Mouse (Mus musculus): ENCODE data around the gene Igsf9b.

DNA sequence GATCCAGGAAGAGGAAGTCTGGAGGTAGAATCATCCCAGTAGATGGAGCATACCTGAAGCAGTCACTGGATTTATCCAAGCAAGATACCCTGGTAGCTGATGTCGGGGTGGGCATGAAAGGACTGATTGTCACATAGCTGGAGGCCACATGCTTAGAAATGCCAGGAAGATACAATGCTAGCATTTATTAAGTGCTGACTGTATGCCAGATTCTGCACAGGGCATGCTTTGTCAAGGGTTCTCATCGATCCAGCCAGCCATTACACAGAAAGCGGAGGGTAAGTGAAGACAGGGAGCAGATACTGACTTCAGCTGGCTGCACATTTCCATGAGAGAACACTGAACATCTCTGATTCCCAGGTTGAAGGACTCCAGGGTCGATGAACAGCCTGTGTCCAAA, 102.2 kb downstream of the Igsf9b start:
- TF ChIP-seq CTCF (IDR thresholded peaks at IDR 0.05; ENCODE audit: low read depth), result no peak
- no peak for TF ChIP-seq EP300 (IDR thresholded peaks at IDR 0.05; ENCODE audit: low read depth)

Data from liver, postnatal 0 days (tissue).